Mouse (Mus musculus): Measurements from ENCODE around the gene Itpr2.

Gene Itpr2

GRCm38 (mm10) chr6:146302574-146303130, 199.4 kb downstream of the Itpr2 start:
- DNase-seq, result no peak

DNA sequence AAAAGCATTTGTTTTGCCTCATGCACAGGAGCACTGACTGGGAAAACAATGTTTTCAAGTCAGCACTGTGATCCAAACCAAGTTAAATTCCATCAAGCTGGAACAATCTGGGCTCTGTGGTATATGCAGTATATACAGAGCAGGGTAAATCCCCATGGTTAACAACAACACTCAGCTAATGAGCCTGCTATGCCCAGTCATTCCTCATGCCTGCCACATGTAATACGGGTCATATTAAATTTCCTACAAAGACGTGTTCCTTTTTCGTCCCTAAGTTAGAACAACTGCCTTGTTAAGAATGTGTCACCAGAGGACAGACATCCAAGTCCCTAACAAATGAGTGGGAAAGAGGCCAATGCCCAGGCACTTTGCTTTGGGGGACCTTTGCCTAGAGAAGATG, 199.9 kb downstream of the Itpr2 start:
- no peak for DNase-seq

GRCm38 (mm10) chr6:146300961-146301360, 201.1 kb downstream of the Itpr2 start:
- DNase-seq, result no peak

DNA sequence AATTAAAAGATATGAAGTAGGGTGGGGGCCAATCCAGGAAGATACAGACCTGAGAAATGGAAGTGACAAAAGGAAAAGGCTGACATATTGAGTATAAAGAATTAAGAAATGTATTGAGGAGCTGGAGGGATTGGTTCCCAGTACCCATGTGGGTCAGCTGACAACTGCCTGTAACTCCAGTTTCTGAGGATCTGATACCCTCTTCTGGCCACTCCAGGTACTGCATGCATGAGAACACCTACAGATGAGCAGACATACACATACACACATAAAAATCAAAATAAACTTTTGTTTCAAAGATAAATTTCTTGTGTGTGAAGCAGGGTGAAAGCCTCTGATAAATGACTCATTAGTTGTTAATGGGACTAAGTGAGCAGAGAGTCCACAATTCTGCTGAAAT, 203.3 kb downstream of the Itpr2 start:
- peak; percentile 25 for DNase-seq

DNA sequence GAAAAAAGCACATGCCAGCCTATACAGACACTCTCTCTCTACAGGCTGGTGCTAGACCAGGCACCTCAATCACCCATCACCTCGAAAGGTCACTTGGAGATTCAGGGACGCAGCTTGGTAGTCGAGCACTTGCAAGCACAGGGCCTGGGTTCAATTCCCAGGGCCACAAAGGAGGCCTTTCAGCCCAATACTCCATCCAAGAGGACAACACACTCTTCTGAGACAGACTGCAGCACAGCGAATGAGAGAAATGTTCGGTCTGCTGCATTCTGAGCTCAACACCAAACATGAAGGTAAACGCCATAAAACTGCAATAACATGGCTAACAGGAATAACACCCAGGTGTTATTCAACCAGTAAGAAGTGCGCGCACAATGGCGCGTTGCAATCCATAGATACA, 211.0 kb downstream of the Itpr2 start:
- DNase-seq, result no peak

- no peak for DNase-seq
Observed at GRCm38 (mm10) chr6:146289801-146290200, 212.2 kb downstream of the Itpr2 start.

- DNase-seq, result no peak
Observed at GRCm38 (mm10) chr6:146288266-146288665, 213.8 kb downstream of the Itpr2 start.

- DNase-seq, result no peak
Observed at GRCm38 (mm10) chr6:146284921-146285565, 217.0 kb downstream of the Itpr2 start.

DNA sequence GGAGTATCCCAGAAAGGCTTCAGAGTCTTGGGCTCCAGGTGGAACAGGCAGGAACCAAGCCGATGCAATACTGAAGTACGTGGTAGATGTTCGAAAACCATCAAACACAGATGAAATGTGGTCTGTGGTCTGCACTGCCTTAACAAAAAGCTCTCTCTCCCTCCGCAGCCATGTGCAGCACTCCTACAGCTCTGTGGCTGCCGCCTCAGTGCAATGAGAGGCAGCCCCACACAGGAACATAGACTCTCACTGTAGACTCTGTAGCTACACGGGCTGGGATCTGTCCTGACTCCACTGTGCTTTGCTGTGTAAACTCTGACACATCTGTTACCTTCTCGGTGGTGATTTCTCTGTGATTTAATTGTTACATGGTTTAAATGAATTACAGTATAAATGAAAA, 218.0 kb downstream of the Itpr2 start:
- no peak for DNase-seq

GRCm38 (mm10) chr6:146282061-146282659, 219.9 kb downstream of the Itpr2 start:
- DNase-seq, result no peak

DNA sequence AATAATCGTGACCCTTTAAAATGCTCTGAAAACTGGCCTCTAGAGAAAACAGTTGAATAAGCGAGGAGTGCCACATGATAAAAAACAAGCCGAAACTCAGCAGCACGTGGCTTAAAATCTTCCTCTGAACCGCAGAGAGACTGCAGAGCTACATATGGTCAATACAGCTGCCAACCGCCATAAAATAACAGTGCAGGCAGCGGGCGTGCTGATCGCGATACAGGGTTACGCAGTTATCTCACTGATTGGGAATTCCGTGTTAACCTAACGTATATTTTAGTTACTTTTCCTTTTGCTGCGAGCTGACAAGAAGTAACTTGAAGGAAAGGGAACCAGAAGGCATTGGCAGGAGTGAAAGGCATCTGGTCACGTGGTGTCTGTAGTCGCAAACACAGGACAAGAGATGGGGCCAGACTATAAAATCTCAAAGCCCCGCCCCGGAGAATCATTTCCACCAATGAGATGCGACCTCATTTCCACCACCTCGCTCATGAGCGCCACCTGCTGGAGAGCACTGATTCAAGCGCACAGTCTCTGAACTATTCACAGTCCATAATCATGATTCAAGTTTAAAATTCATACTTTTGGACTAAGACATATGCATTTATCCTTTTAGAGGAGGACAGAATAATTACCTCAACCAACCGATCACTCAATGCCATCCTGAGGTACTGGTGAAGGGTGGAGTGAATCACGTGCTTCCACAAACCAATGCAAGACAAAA, 220.7 kb downstream of the Itpr2 start:
- DNase-seq, result peak; percentile 27

DNA sequence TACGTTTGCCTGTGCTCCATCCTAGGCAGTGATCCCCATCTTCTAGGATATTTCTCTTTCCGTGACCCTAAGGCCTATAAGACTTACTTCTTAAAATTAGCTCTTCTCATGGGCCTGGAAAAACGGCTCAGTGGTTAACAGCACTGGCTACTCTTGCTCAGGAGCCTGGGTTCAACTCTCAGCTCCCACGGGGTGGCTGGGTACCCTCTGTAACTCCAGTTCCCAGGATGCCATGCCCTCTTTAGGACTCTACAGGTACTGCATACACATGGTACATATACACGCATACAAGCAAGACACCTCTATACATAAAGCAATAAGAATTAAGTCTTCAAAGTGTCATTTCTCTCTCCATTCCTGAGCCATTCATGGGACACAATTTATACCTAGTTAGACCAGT, 228.8 kb downstream of the Itpr2 start:
- no peak for DNase-seq

GRCm38 (mm10) chr6:146272253-146273036, 229.6 kb downstream of the Itpr2 start:
- peak; percentile 20 for DNase-seq

GRCm38 (mm10) chr6:146270776-146271533, 231.1 kb downstream of the Itpr2 start:
- peak; percentile 86 for DNase-seq

- no peak for DNase-seq
Observed at GRCm38 (mm10) chr6:146270162-146270561, 231.9 kb downstream of the Itpr2 start.

- no peak for DNase-seq
Observed at GRCm38 (mm10) chr6:146269291-146269690, 232.7 kb downstream of the Itpr2 start.

GRCm38 (mm10) chr6:146260674-146261376, 241.2 kb downstream of the Itpr2 start:
- peak; percentile 51 for DNase-seq

DNA sequence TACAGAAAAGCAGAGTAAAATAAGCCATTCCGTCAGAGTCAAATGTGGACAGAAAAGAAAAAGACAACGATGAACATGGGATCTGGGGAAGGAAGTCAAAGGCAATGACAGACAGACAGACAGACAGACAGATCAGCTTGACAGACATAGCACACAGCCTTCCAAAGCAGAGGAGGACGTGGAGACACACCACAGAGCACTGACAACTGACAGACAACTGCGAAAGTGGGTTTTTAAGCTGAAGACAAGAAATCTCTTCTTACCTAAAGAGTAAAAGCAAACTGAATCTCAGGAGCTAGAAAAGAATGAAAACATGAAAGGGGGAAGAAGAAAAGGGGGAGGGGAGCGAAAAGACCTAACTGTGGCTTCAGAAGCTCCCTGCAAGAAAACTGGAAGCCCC, 243.3 kb downstream of the Itpr2 start:
- no peak for DNase-seq

DNA sequence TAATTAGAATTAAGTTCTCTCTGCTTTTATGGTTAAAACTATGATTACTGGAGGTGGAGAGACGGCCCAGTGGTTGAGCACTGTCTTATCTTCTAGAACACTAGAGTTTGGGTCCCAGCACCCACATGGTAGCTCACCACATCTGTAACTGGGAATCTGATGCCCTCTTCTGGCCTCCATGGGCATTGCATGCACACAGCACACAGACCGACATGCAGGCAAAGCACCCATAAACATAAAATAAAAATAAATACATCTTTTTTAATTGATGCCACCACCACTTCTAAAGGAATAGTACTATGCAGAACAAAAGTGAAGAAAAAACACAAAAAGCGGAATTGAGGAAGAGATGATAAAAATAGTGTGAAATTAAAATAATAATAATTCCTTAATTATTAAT, 243.8 kb downstream of the Itpr2 start:
- no peak for DNase-seq

DNA sequence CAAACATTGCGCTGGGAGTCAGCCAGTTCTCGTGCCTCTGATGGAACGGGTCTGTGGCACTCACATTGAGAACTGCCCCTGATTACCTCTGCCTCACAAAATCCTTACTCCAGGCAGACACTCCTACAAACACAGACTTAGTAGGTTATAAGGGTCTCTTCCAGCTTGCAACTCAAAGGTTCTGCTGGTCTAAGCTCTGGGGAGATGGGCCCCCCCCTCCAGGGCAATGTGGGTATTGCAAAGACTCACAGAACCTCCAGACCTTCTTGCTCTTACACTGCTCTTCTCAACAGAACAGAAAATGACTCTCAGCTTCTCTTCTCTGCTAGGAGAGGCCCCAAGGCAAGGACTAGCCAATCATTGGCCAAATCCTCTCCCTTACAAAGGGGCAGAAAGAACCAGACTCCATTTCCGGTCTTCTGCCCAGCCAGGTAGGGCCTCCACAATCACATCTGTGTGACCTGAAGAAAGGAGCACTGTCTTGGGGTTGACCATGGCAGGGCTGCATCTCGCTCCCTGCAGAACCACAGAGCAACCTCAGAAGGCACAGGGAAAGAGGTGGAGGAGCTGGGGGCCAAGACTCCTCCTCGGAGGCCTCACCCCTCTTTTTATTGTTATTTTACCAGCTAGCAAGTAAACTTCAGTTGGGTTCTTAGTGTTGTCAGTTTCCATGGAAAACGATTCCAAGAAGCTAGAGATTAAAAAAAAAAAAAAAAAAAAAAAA, 244.9 kb downstream of the Itpr2 start:
- no peak for DNase-seq

- no peak for DNase-seq
Observed at GRCm38 (mm10) chr6:146256401-146256800, 245.6 kb downstream of the Itpr2 start.

Data from kidney, adult 18-20 months (tissue).